Mouse (Mus musculus): ENCODE measurements around the gene Rps6ka6. TPM values are rescaled to one million over a fixed set of nuclear protein-coding genes. Genes with fewer than 3 reads are reported as not detected.

The Rps6ka6 gene
- polyA plus RNA-seq (2015; fragmentation: Nextera tagmentation; extraction: Ambion mirVana) = 4.5 and 5.5 TPM in 2 replicates

- Histone ChIP-seq H3K4me2 (no peak within 1 kb of the TSS), H3K4me3 (replicated peaks) (no peak within 1 kb of the TSS), H3K9me3 (replicated peaks) (no peaks in the 10 kb centered on the region), H3K4me1 (replicated peaks) (no peaks in the 10 kb centered on the region), H3K36me3 (replicated peaks) (no peaks in the 10 kb centered on the region), H3K27ac (replicated peaks) (no peak within 1 kb of the TSS), H3K27me3 (no peaks in the 10 kb centered on the region), H3K9ac (no peak within 1 kb of the TSS)
- no peak for ATAC-seq (ENCODE audit: insufficient read depth)
- 49% methylated on average over 10 of the region's 10 CpGs for WGBS (ENCODE audit: insufficient replicate concordance)
Observed at GRCm38 (mm10) chrX:111537859-111538258, at the start of gene Rps6ka6. Gene Rps6ka6, minus strand, starts transcription at chrX:111537959.

GRCm38 (mm10) chrX:111577044-111577443 is 39.3 kb upstream of the Rps6ka6 start:
- Histone ChIP-seq H3K9ac (no peak overlapping the region), H3K4me3 (replicated peaks) (no peak overlapping the region), H3K9me3 (replicated peaks) (no peaks in the 10 kb centered on the region), H3K27ac (replicated peaks) (no peak overlapping the region), H3K4me2 (no peak overlapping the region), H3K4me1 (replicated peaks) (no peaks in the 10 kb centered on the region), H3K27me3 (no peaks in the 10 kb centered on the region), H3K36me3 (replicated peaks) (no peaks in the 10 kb centered on the region)
- ATAC-seq (ENCODE audit: insufficient read depth) = no peak
- WGBS (ENCODE audit: insufficient replicate concordance) = 55% methylated on average over 2 of the region's 2 CpGs

- Histone ChIP-seq H3K4me2 (no peak overlapping the region), H3K9me3 (replicated peaks) (no peaks in the 10 kb centered on the region), H3K4me3 (replicated peaks) (no peak overlapping the region), H3K4me1 (replicated peaks) (no peaks in the 10 kb centered on the region), H3K27ac (replicated peaks) (no peak overlapping the region), H3K9ac (no peak overlapping the region), H3K27me3 (no peaks in the 10 kb centered on the region), H3K36me3 (replicated peaks) (no peaks in the 10 kb centered on the region)
- no peak for ATAC-seq (ENCODE audit: insufficient read depth)
- 80% methylated on average over 1 of the region's 1 CpGs for WGBS (ENCODE audit: insufficient replicate concordance)
Observed at GRCm38 (mm10) chrX:111518206-111518605, 19.6 kb downstream of the Rps6ka6 start.

GRCm38 (mm10) chrX:111463565-111464093 is 74.1 kb downstream of the Rps6ka6 start:
- ATAC-seq (ENCODE audit: insufficient read depth) = peak; percentile 45; the same call in 1 of the 2 replicates
- peak overlapping the region; percentile 75 for H3K4me2 ChIP-seq
- H3K27me3 ChIP-seq = no peaks in the 10 kb centered on the region
- peak overlapping the region; percentile 62 for H3K4me3 ChIP-seq (replicated peaks)
- 14% methylated on average over 12 of the region's 12 CpGs for WGBS (ENCODE audit: insufficient replicate concordance)
- H3K9ac ChIP-seq = no peak overlapping the region
- no peaks in the 10 kb centered on the region for H3K36me3 ChIP-seq (replicated peaks)
- H3K27ac ChIP-seq (replicated peaks) = no peak overlapping the region
- no peaks in the 10 kb centered on the region for H3K4me1 ChIP-seq (replicated peaks)
- no peaks in the 10 kb centered on the region for H3K9me3 ChIP-seq (replicated peaks)

DNA sequence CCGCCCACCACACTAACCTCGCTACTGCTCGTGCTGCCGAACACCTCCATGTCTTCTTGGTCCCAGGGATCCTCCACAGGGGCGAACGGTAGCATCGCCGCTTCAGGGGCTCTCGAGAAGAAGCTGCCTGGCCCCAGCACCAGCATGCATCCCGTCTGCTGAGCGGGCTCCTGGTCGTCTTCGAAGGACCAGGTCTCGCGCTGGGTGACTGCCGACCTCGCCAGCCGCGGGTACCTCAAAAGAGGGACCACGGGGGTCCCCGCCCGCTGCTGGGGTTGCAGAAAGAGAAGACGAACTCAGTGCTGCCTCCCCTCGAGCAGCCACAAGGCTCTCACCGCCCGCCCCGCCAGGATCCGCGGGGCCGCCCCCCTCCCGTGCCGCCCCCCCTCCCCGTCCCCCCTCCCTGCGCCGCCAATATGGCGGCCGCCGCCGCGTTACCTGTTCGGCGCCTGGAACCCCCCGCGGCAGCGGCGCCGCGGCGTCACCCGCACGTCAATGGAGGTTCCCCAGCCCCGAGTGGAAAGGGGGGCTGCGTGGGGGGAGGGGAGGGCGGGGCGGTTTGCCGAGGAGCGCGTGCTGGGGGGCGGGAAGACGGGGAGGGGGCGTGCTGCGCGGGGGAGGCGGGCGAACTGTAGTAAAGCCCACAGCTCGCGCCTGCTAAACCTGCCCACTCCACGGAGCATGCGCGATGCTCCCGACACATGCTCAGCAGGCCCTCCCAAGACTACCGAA is 74.8 kb downstream of the Rps6ka6 start:
- Histone ChIP-seq H3K27me3 (no peaks in the 10 kb centered on the region), H3K4me1 (replicated peaks) (no peaks in the 10 kb centered on the region), H3K4me2 (peak overlapping the region; percentile 75), H3K9ac (peak overlapping the region; percentile 47), H3K4me3 (replicated peaks) (peak overlapping the region; percentile 62), H3K9me3 (replicated peaks) (no peaks in the 10 kb centered on the region), H3K27ac (replicated peaks) (no peak overlapping the region), H3K36me3 (replicated peaks) (no peaks in the 10 kb centered on the region)
- WGBS (ENCODE audit: insufficient replicate concordance) = 10% methylated on average over 42 of the region's 72 CpGs
- peak; percentile 79 for ATAC-seq (ENCODE audit: insufficient read depth)

DNA sequence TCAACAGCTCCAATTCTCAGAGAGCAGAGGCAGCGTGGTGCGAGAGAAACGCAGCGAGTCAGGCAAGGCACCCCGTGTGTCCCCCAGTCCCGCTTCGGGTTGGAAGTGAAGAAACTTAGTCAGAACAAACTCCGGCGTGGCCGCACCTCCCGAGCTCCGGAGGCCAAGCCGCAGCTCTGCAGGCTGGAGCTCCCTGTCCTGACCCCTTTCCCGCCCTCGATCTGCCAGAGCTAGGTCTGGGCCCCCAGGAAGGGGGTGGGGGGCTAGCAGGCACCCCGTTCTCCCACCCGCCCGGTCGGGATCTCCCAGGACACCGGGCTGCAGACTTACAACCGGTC is 75.3 kb downstream of the Rps6ka6 start:
- peak overlapping the region; percentile 47 for H3K9ac ChIP-seq
- H3K4me3 ChIP-seq (replicated peaks) = peak overlapping the region; percentile 62
- no peaks in the 10 kb centered on the region for H3K4me1 ChIP-seq (replicated peaks)
- H3K36me3 ChIP-seq (replicated peaks) = no peaks in the 10 kb centered on the region
- H3K4me2 ChIP-seq = peak overlapping the region; percentile 75
- H3K9me3 ChIP-seq (replicated peaks) = no peaks in the 10 kb centered on the region
- no peaks in the 10 kb centered on the region for H3K27me3 ChIP-seq
- no peak; the same call in 1 of the 2 replicates for ATAC-seq (ENCODE audit: insufficient read depth)
- 13% methylated on average over 21 of the region's 21 CpGs for WGBS (ENCODE audit: insufficient replicate concordance)
- H3K27ac ChIP-seq (replicated peaks) = no peak overlapping the region

GRCm38 (mm10) chrX:111462092-111462491 is 75.7 kb downstream of the Rps6ka6 start:
- H3K27ac ChIP-seq (replicated peaks) = no peak overlapping the region
- peak overlapping the region; percentile 62 for H3K4me3 ChIP-seq (replicated peaks)
- no peaks in the 10 kb centered on the region for H3K27me3 ChIP-seq
- H3K9ac ChIP-seq = no peak overlapping the region
- H3K9me3 ChIP-seq (replicated peaks) = no peaks in the 10 kb centered on the region
- ATAC-seq (ENCODE audit: insufficient read depth) = no peak
- H3K36me3 ChIP-seq (replicated peaks) = no peaks in the 10 kb centered on the region
- no peaks in the 10 kb centered on the region for H3K4me1 ChIP-seq (replicated peaks)
- H3K4me2 ChIP-seq = peak overlapping the region; percentile 75
- WGBS (ENCODE audit: insufficient replicate concordance) = 10% methylated on average over 8 of the region's 8 CpGs

DNA sequence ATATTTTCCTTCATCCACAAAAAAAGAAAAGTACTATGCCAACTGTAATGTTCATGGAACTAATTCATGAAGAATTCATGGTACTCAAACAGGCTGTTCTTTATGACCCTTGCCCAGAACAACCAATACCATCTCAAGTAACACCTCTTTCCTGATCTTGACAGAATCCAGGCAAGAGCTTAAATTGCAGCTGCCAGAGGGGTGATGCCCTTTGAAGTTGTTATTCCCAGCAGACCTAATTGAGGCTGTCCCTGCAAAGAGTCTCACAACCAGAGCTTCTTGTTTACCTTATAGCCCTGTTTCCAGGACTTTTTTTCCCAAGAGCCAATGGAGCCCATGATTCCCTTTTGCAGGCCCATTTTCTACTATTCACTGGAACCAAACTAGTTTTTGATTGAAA is 77.6 kb downstream of the Rps6ka6 start:
- Histone ChIP-seq H3K4me3 (replicated peaks) (no peak overlapping the region), H3K4me1 (replicated peaks) (no peaks in the 10 kb centered on the region), H3K4me2 (no peak overlapping the region), H3K27ac (replicated peaks) (no peak overlapping the region), H3K27me3 (no peaks in the 10 kb centered on the region), H3K9me3 (replicated peaks) (no peaks in the 10 kb centered on the region), H3K36me3 (replicated peaks) (no peaks in the 10 kb centered on the region), H3K9ac (no peak overlapping the region)
- no peak for ATAC-seq (ENCODE audit: insufficient read depth)

DNA sequence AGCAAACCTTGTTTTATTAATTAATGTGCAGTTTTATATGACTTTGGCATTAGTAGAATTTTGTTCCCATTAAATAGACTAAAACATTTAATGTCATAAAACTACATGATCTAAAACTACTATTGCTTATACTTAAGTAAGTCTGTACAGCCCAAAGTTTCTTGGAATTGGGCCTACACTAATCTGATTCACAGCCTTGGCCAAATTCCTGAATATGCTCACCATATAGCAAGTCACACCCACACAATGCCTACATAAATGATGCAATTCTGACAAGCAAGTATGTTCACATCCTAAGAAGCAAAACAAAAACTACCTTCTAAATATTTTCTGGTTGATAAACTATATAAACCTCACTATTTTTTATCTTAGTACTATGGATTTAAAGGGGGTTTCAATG is 101.2 kb downstream of the Rps6ka6 start:
- no peaks in the 10 kb centered on the region for H3K9me3 ChIP-seq (replicated peaks)
- H3K4me1 ChIP-seq (replicated peaks) = no peaks in the 10 kb centered on the region
- no peaks in the 10 kb centered on the region for H3K36me3 ChIP-seq (replicated peaks)
- no peak for ATAC-seq (ENCODE audit: insufficient read depth)
- H3K27me3 ChIP-seq = no peaks in the 10 kb centered on the region
- H3K4me3 ChIP-seq (replicated peaks) = no peak overlapping the region
- H3K9ac ChIP-seq = no peak overlapping the region
- H3K27ac ChIP-seq (replicated peaks) = no peak overlapping the region
- no peak overlapping the region for H3K4me2 ChIP-seq

DNA sequence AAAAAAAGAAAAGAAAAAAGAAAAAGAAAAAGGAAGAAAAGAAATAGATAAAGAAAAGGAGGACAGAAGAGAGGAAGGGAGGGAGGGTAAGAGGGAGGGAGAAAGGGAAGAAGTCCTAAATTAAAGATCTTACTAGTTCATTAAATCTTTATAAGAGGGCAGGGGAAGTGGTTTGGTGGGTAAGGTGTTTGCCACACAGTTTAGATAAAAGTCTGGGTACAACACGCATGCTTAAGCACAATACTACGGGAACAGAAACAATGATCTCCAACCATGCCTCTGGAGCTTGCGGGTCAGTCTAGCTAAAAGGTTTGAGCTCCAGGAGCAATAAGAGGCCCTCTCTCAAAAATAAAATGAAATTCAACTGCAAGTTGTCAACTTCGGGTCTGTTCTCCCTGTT is 123.0 kb downstream of the Rps6ka6 start:
- WGBS (ENCODE audit: insufficient replicate concordance) = 56% methylated on average over 4 of the region's 4 CpGs
- no peak overlapping the region for H3K27ac ChIP-seq (replicated peaks)
- no peak overlapping the region for H3K4me2 ChIP-seq
- no peak overlapping the region for H3K9ac ChIP-seq
- no peaks in the 10 kb centered on the region for H3K9me3 ChIP-seq (replicated peaks)
- no peaks in the 10 kb centered on the region for H3K4me1 ChIP-seq (replicated peaks)
- ATAC-seq (ENCODE audit: insufficient read depth) = no peak
- H3K36me3 ChIP-seq (replicated peaks) = no peaks in the 10 kb centered on the region
- H3K4me3 ChIP-seq (replicated peaks) = no peak overlapping the region
- H3K27me3 ChIP-seq = no peaks in the 10 kb centered on the region

- Histone ChIP-seq H3K36me3 (replicated peaks) (no peaks in the 10 kb centered on the region), H3K9me3 (replicated peaks) (no peaks in the 10 kb centered on the region), H3K4me3 (replicated peaks) (no peak overlapping the region), H3K9ac (no peak overlapping the region), H3K27ac (replicated peaks) (no peak overlapping the region), H3K27me3 (no peaks in the 10 kb centered on the region), H3K4me1 (replicated peaks) (no peaks in the 10 kb centered on the region), H3K4me2 (no peak overlapping the region)
- ATAC-seq (ENCODE audit: insufficient read depth) = no peak
- WGBS (ENCODE audit: insufficient replicate concordance) = 68% methylated on average over 2 of the region's 2 CpGs
Observed at GRCm38 (mm10) chrX:111404816-111405215, 132.9 kb downstream of the Rps6ka6 start.

DNA sequence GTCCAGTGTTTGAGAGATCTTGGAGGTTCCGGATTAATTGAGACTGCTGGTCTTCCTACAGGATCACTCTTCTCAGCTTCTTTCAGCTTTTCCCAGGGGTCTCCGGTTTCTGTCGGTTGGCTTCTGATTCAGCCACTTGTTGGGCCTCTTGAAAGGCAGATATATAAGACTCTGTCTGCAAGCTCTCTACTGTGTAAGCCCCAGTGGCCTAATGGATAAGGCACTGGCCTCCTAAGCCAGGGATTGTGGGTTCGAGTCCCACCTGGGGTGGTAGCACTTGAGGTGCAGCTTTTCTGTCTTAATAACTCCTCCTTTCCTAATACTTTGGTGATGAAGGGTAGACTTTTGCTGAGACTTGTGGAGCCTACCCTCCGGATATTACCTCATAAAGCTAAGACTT is 160.7 kb downstream of the Rps6ka6 start:
- WGBS (ENCODE audit: insufficient replicate concordance) = 67% methylated on average over 5 of the region's 5 CpGs
- Histone ChIP-seq H3K4me3 (replicated peaks) (no peak overlapping the region), H3K27me3 (no peaks in the 10 kb centered on the region), H3K4me1 (replicated peaks) (no peaks in the 10 kb centered on the region), H3K9me3 (replicated peaks) (no peaks in the 10 kb centered on the region), H3K4me2 (no peak overlapping the region), H3K9ac (no peak overlapping the region), H3K36me3 (replicated peaks) (no peaks in the 10 kb centered on the region), H3K27ac (replicated peaks) (no peak overlapping the region)
- no peak for ATAC-seq (ENCODE audit: insufficient read depth)

Measured in liver, embryonic 15.5 days (tissue).